Mouse (Mus musculus): Measurements from ENCODE around the gene Samd5. TPM values are rescaled to one million over a fixed set of nuclear protein-coding genes. Genes with fewer than 3 reads are reported as not detected.

The Samd5 gene
- polyA plus RNA-seq, 1 experiment from 2014 or later, result 0.48 TPM

- no peak overlapping the region for H3K4me3 ChIP-seq (ENCODE audit: low read depth, low read length)
- no peak overlapping the region for H3K27ac ChIP-seq (ENCODE audit: low read length)
- no peak for ATAC-seq (ENCODE audit: low read depth)
- no peaks in the 10 kb centered on the region for H3K36me3 ChIP-seq (ENCODE audit: control insufficient read depth, insufficient read depth)
- 63% methylated on average over 16 of the region's 16 CpGs for WGBS (ENCODE audit: insufficient replicate concordance)
- no peaks in the 10 kb centered on the region for H3K9me3 ChIP-seq (replicated peaks; ENCODE audit: control insufficient read depth, low read length)
- no peak overlapping the region for H3K9ac ChIP-seq (ENCODE audit: low read depth, low read length)
- no peaks in the 10 kb centered on the region for H3K4me1 ChIP-seq (ENCODE audit: control insufficient read depth, low read depth, low read length)
- no peak overlapping the region for H3K4me2 ChIP-seq (ENCODE audit: low read depth, low read length)
- H3K27me3 ChIP-seq (ENCODE audit: control insufficient read depth, insufficient read depth, low read depth, low read length), result no peaks in the 10 kb centered on the region
These were observed 19.1 kb upstream of the Samd5 start for GRCm38 (mm10) chr10:9693990-9694699.

DNA sequence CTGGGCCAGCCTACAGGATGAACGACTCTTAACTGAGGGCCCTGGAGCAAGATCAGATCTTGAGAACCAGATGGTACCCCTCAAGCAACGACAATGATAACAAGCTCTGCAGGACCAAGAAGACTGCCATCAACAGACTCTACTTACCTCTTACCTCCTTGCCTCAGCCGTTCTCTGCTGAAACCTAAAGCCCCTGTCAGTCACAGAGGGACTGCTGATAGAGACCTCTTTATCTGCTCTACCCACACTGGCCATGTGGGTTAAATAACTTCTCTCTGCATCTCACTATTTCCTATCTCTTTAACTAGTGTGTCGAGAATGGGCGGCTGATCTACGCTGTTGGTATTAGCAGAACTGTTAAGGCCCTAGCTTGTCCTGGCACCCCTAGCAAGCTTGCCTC lies 5.9 kb upstream of the Samd5 start:
- H3K9me3 ChIP-seq (replicated peaks; ENCODE audit: control insufficient read depth, low read length), result no peaks in the 10 kb centered on the region
- 37% methylated on average over 6 of the region's 6 CpGs for WGBS (ENCODE audit: insufficient replicate concordance)

GRCm38 (mm10) chr10:9679911-9680310 lies 4.9 kb upstream of the Samd5 start:
- Histone ChIP-seq H3K36me3 (ENCODE audit: control insufficient read depth, insufficient read depth) (no peaks in the 10 kb centered on the region), H3K4me3 (ENCODE audit: low read depth, low read length) (no peak overlapping the region), H3K27me3 (ENCODE audit: control insufficient read depth, insufficient read depth, low read depth, low read length) (peaks cover 19% of the 10 kb centered on the region), H3K9ac (ENCODE audit: low read depth, low read length) (no peak overlapping the region), H3K27ac (ENCODE audit: low read length) (no peak overlapping the region), H3K9me3 (replicated peaks; ENCODE audit: control insufficient read depth, low read length) (no peaks in the 10 kb centered on the region), H3K4me2 (ENCODE audit: low read depth, low read length) (no peak overlapping the region), H3K4me1 (ENCODE audit: control insufficient read depth, low read depth, low read length) (no peaks in the 10 kb centered on the region)
- ATAC-seq (ENCODE audit: low read depth), result no peak
- WGBS (ENCODE audit: insufficient replicate concordance), result 62% methylated on average over 5 of the region's 5 CpGs

More for the DNA sequence above, 5.9 kb upstream of the Samd5 start:
- peak; percentile 32; the same call in 1 of the 2 replicates for ATAC-seq (ENCODE audit: low read depth)
- Histone ChIP-seq H3K9ac (ENCODE audit: low read depth, low read length) (no peak overlapping the region), H3K4me3 (ENCODE audit: low read depth, low read length) (no peak overlapping the region), H3K27ac (ENCODE audit: low read length) (no peak overlapping the region), H3K4me2 (ENCODE audit: low read depth, low read length) (no peak overlapping the region), H3K27me3 (ENCODE audit: control insufficient read depth, insufficient read depth, low read depth, low read length) (peaks cover 9% of the 10 kb centered on the region), H3K36me3 (ENCODE audit: control insufficient read depth, insufficient read depth) (no peaks in the 10 kb centered on the region), H3K4me1 (ENCODE audit: control insufficient read depth, low read depth, low read length) (no peaks in the 10 kb centered on the region)

GRCm38 (mm10) chr10:9678071-9678470 lies 3.1 kb upstream of the Samd5 start:
- Histone ChIP-seq H3K4me1 (ENCODE audit: control insufficient read depth, low read depth, low read length) (no peaks in the 10 kb centered on the region), H3K9me3 (replicated peaks; ENCODE audit: control insufficient read depth, low read length) (no peaks in the 10 kb centered on the region), H3K27ac (ENCODE audit: low read length) (no peak overlapping the region), H3K27me3 (ENCODE audit: control insufficient read depth, insufficient read depth, low read depth, low read length) (peaks cover 37% of the 10 kb centered on the region), H3K36me3 (ENCODE audit: control insufficient read depth, insufficient read depth) (no peaks in the 10 kb centered on the region), H3K9ac (ENCODE audit: low read depth, low read length) (no peak overlapping the region), H3K4me3 (ENCODE audit: low read depth, low read length) (no peak overlapping the region), H3K4me2 (ENCODE audit: low read depth, low read length) (no peak overlapping the region)
- 48% methylated on average over 5 of the region's 5 CpGs for WGBS (ENCODE audit: insufficient replicate concordance)
- ATAC-seq (ENCODE audit: low read depth), result no peak

- H3K4me1 ChIP-seq (ENCODE audit: control insufficient read depth, low read depth, low read length), result no peaks in the 10 kb centered on the region
- H3K4me3 ChIP-seq (ENCODE audit: low read depth, low read length), result no peak overlapping the region
- peaks cover 38% of the 10 kb centered on the region for H3K27me3 ChIP-seq (ENCODE audit: control insufficient read depth, insufficient read depth, low read depth, low read length)
- ATAC-seq (ENCODE audit: low read depth), result no peak
- H3K9ac ChIP-seq (ENCODE audit: low read depth, low read length), result no peak overlapping the region
- no peak overlapping the region for H3K4me2 ChIP-seq (ENCODE audit: low read depth, low read length)
- no peaks in the 10 kb centered on the region for H3K9me3 ChIP-seq (replicated peaks; ENCODE audit: control insufficient read depth, low read length)
- WGBS (ENCODE audit: insufficient replicate concordance), result 1% methylated on average over 17 of the region's 17 CpGs
- H3K36me3 ChIP-seq (ENCODE audit: control insufficient read depth, insufficient read depth), result no peaks in the 10 kb centered on the region
- no peak overlapping the region for H3K27ac ChIP-seq (ENCODE audit: low read length)
These were observed 1.9 kb upstream of the Samd5 start for GRCm38 (mm10) chr10:9676886-9677285.

DNA sequence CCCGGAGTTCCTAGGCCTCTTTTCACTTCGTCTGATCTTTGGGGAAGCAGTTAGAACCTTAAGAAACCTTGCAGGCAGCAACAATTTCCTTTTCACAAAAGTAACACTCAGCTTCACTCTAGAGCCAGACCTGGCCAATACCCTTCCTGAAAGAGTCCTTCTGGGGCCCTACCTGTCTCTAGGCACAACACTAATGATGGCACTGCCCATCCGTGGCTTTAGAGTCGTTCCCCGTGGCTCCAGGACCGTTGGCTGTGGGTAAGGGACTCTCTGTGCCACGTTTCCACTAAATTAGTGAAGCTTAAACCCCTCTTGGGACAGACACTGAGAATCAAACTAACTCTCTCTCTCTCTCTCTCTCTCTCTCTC lies 1.4 kb upstream of the Samd5 start:
- H3K36me3 ChIP-seq (ENCODE audit: control insufficient read depth, insufficient read depth), result no peaks in the 10 kb centered on the region
- no peaks in the 10 kb centered on the region for H3K4me1 ChIP-seq (ENCODE audit: control insufficient read depth, low read depth, low read length)
- H3K9ac ChIP-seq (ENCODE audit: low read depth, low read length), result no peak overlapping the region
- no peaks in the 10 kb centered on the region for H3K9me3 ChIP-seq (replicated peaks; ENCODE audit: control insufficient read depth, low read length)
- no peak overlapping the region for H3K27ac ChIP-seq (ENCODE audit: low read length)
- H3K27me3 ChIP-seq (ENCODE audit: control insufficient read depth, insufficient read depth, low read depth, low read length), result peaks cover 38% of the 10 kb centered on the region
- H3K4me3 ChIP-seq (ENCODE audit: low read depth, low read length), result no peak overlapping the region
- WGBS (ENCODE audit: insufficient replicate concordance), result 4% methylated on average over 7 of the region's 7 CpGs
- no peak for ATAC-seq (ENCODE audit: low read depth)
- no peak overlapping the region for H3K4me2 ChIP-seq (ENCODE audit: low read depth, low read length)

DNA sequence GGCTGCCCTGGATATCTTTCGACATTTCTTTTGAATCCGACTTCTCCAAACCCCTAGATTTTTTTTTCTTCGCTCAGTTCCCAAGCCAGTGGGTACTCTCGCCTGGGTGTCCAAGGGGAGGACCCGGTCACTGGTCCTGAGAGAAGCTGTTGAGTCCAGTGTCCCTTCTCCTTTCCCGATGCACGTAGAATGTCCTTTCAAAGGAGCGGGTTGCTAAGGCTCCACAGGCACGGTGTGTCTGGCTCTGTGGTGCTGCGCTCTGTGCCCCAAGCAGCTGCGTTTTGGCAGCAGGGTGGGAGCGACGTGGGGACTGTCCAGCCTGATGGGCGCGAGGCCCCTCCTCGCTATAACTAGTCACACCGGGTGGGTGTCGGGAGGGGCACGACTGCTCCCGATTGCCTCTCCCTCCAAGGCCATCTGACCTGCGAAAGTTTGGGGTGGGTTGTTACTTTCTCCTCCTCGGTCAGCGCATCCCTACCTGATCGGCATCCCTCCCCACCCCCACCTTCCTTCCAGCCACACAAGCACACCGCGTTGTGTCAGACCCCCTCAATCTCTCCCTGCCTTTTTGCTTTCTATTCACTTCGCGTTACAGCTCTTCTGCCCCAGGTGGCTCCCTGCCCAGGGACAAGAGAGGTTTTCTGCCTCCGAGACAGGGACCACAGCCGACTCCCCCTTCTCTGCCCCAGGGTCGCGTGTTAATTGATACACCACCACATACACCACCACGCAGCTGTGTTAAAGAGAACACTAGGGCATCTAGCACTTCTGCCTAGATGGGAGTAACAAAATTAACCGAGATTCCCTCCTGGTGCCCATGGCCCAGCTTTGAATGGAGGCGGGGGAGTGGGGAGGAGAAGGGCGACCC lies 776 bp upstream of the Samd5 start:
- Histone ChIP-seq H3K27me3 (ENCODE audit: control insufficient read depth, insufficient read depth, low read depth, low read length) (peaks cover 38% of the 10 kb centered on the region), H3K9me3 (replicated peaks; ENCODE audit: control insufficient read depth, low read length) (no peaks in the 10 kb centered on the region), H3K4me3 (ENCODE audit: low read depth, low read length) (peak overlapping the region; percentile 54), H3K4me1 (ENCODE audit: control insufficient read depth, low read depth, low read length) (no peaks in the 10 kb centered on the region), H3K27ac (ENCODE audit: low read length) (no peak overlapping the region), H3K9ac (ENCODE audit: low read depth, low read length) (no peak overlapping the region; the same call in 1 of the 2 replicates), H3K4me2 (ENCODE audit: low read depth, low read length) (peak overlapping the region; percentile 59), H3K36me3 (ENCODE audit: control insufficient read depth, insufficient read depth) (no peaks in the 10 kb centered on the region)
- ATAC-seq (ENCODE audit: low read depth), result no peak
- WGBS (ENCODE audit: insufficient replicate concordance), result 4% methylated on average over 35 of the region's 36 CpGs

GRCm38 (mm10) chr10:9673276-9673675 lies 1.7 kb downstream of the Samd5 start:
- Histone ChIP-seq H3K27ac (ENCODE audit: low read length) (no peak overlapping the region), H3K9ac (ENCODE audit: low read depth, low read length) (no peak overlapping the region), H3K36me3 (ENCODE audit: control insufficient read depth, insufficient read depth) (no peaks in the 10 kb centered on the region), H3K4me3 (ENCODE audit: low read depth, low read length) (no peak overlapping the region), H3K9me3 (replicated peaks; ENCODE audit: control insufficient read depth, low read length) (no peaks in the 10 kb centered on the region), H3K27me3 (ENCODE audit: control insufficient read depth, insufficient read depth, low read depth, low read length) (peaks cover 38% of the 10 kb centered on the region), H3K4me1 (ENCODE audit: control insufficient read depth, low read depth, low read length) (no peaks in the 10 kb centered on the region), H3K4me2 (ENCODE audit: low read depth, low read length) (no peak overlapping the region)
- ATAC-seq (ENCODE audit: low read depth), result no peak

DNA sequence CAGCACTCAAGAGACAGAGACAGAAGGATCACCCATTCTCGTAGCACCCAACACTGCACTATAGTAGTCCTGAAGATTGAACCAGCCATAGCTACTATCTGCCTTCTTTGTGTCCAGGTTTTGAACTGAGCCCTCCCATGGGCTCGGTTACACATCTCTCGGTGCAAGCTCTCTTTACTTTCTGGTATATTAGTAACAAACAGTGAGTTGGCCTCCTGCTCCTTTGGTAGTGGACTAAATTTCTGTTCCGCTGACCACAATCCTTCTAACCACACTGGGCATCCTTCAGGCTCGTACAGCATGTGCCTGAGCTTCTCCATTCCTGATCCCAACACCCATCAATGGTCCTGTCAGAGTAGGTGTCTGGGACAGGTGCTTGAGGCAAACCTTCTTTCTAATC lies 2.3 kb downstream of the Samd5 start:
- Histone ChIP-seq H3K9ac (ENCODE audit: low read depth, low read length) (no peak overlapping the region), H3K4me1 (ENCODE audit: control insufficient read depth, low read depth, low read length) (no peaks in the 10 kb centered on the region), H3K27me3 (ENCODE audit: control insufficient read depth, insufficient read depth, low read depth, low read length) (peaks cover 38% of the 10 kb centered on the region), H3K27ac (ENCODE audit: low read length) (no peak overlapping the region), H3K4me3 (ENCODE audit: low read depth, low read length) (no peak overlapping the region), H3K36me3 (ENCODE audit: control insufficient read depth, insufficient read depth) (no peaks in the 10 kb centered on the region), H3K4me2 (ENCODE audit: low read depth, low read length) (no peak overlapping the region), H3K9me3 (replicated peaks; ENCODE audit: control insufficient read depth, low read length) (no peaks in the 10 kb centered on the region)
- 65% methylated on average over 5 of the region's 5 CpGs for WGBS (ENCODE audit: insufficient replicate concordance)
- ATAC-seq (ENCODE audit: low read depth), result no peak

All from liver, embryonic 16.5 days (tissue).